Mouse (Mus musculus) ES-Bruce4 (cell line): ENCODE measurements around the gene Sec61a1.

Experiments used
- CTCF ChIP-seq: IDR thresholded peaks from one replicate; pipeline ENCODE4 v1.8.1; 2011; ENCODE audit warnings: low read depth, low read length
- EP300 ChIP-seq: IDR thresholded peaks from 2 replicates; pipeline ENCODE4 v1.6.1; 2011; ENCODE audit warnings: low read depth, low read length; ENCODE audit not compliant: insufficient read depth

DNA sequence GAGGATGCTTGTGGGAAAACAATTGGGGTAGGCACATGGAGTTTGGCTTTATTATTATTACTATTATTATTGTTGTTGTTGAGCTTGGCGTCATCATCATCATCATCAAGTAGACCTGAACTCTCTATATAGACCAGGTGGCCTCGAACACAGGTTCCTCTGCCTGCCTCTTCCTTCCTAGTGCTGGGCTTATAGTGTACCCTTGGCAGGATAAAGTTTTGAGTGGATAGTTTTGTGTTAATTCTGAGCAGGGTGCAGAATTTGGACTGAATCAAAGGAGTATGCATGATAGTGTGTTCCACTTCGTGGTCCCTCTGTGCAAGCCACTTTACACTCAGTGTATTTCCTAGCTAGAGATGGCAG is 18.3 kb downstream of the Sec61a1 start:
- TF ChIP-seq CTCF (no peak), EP300 (no peak)
